Mouse (Mus musculus): ENCODE results near the gene Olfr281.

DNA sequence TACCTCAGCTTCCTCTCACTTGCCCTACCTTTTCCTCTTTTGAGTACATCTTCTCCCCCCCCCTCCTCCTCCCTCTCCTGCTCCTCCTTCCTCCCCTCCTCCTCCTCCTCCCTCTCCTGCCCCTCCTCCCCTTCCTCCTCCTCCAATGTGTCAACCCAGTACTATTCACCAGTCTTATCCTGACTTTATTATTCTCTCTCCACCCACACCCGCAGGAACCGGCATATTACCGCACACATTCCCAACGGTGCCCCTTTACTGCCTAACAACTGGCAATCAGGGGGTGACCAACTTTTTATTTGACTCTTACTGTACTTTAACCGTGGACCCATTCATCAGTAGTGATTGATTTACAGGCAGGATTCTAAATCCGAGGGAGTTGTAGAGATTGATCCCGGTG, 27.2 kb upstream of the Olfr281 start:
- TF ChIP-seq CTCF (IDR thresholded peaks at IDR 0.05; ENCODE audit: borderline replicate concordance, insufficient read depth, low read depth, low read length) (no peak), POLR2A (IDR thresholded peaks at IDR 0.05; ENCODE audit: borderline replicate concordance, insufficient read depth, low read length) (no peak)

Measured in cerebellum, adult 2 months (tissue).